Mouse (Mus musculus) kidney, postnatal 0 days (tissue): ENCODE measurements around the gene Gm21987. TPM values are rescaled to one million over a fixed set of nuclear protein-coding genes. Genes with fewer than 3 reads are reported as not detected.
A peak's percentile ranks its signal among the peaks of the same experiment; 100 is the strongest.

Experiments used
- ATAC-seq: fragments of 200-750 bp; cut with Nextera tagmentation; replicated peaks from 2 replicates; pipeline ENCODE4 v1.8.0; 2017; ENCODE audit warnings: low read depth, moderate number of reproducible peaks, moderate TSS enrichment, moderate library complexity; ENCODE audit not compliant: low FRiP score
- DNase-seq: peaks from one replicate; pipeline ENCODE4 v3.0.0-alpha.2; 2016; ENCODE audit warnings: low spot score
- H3K27ac ChIP-seq: fragments of 300-500 bp; sonication (generic); 2 replicates; pipeline ENCODE4 v1.5.1; 2014; ENCODE audit warnings: mild to moderate bottlenecking
- H3K27me3 ChIP-seq: fragments of 300-500 bp; sonication (generic); 2 replicates; pipeline ENCODE4 v1.6.1; 2014; ENCODE audit warnings: low read length, mixed read lengths; ENCODE audit not compliant: insufficient read depth
- H3K36me3 ChIP-seq: fragments of 300-500 bp; sonication (generic); 2 replicates; pipeline ENCODE4 v1.6.1; 2014; ENCODE audit warnings: low read length, mixed read lengths; ENCODE audit not compliant: insufficient read depth
- H3K4me1 ChIP-seq: fragments of 300-500 bp; sonication (generic); replicated peaks from 2 replicates; pipeline ENCODE4 v1.6.1; 2014; ENCODE audit warnings: antibody characterized with exemption, low read length, mixed read lengths; ENCODE audit not compliant: insufficient read depth
- H3K4me2 ChIP-seq: fragments of 300-500 bp; sonication (generic); 2 replicates; pipeline ENCODE4 v1.6.1; 2014; ENCODE audit warnings: mild to moderate bottlenecking, low read length, moderate library complexity, mixed read lengths
- H3K4me3 ChIP-seq: fragments of 300-500 bp; sonication (generic); replicated peaks from 2 replicates; pipeline ENCODE4 v1.5.1; 2014; ENCODE audit warnings: low read depth, low read length
- H3K9ac ChIP-seq: fragments of 300-500 bp; sonication (generic); 2 replicates; pipeline ENCODE4 v1.6.1; 2014; ENCODE audit warnings: low read depth, low read length
- H3K9me3 ChIP-seq: fragments of 300-500 bp; sonication (generic); replicated peaks from 2 replicates; pipeline ENCODE4 v1.6.1; 2016; ENCODE audit warnings: low read length, inconsistent platforms, mixed read lengths
- CTCF ChIP-seq: IDR thresholded peaks from 2 replicates; pipeline ENCODE4 v1.5.1; 2016; ENCODE audit warnings: antibody characterized with exemption, low read depth, mild to moderate bottlenecking, moderate library complexity
- whole genome bisulfite sequencing: fragments of 180-500 bp; shearing (Covaris S2); extraction: QIAGEN DNeasy Blood & Tissue Kit; methylation state at CpG from one replicate; pipeline ENCODE4 v1.1.7; 2014; 5-methylcytosine and 5-hydroxymethylcytosine counted together
- polyA plus RNA-seq: library from polyadenylated mRNA; unstranded; fragments of >200 nt; fragmentation: Nextera tagmentation; extraction: Ambion mirVana; gene quantifications from 2 replicates; pipeline ENCODE4 v1.2.1, GENCODE M21; 2015

The Gm21987 gene
- polyA plus RNA-seq, 1 experiment from 2014 or later, result not detected

GRCm38 (mm10) chr16:38353642-38354041, 6.8 kb downstream of the Gm21987 start:
- no peak for ATAC-seq
- WGBS, result 93% methylated on average over 2 of the region's 2 CpGs
- H3K27me3 ChIP-seq, result no peaks in the 10 kb centered on the region
- H3K4me2 ChIP-seq, result no peak overlapping the region
- DNase-seq, result no peak
- H3K36me3 ChIP-seq, result peaks cover 30% of the 10 kb centered on the region; the same call in 1 of the 2 replicates
- no peak overlapping the region for H3K9ac ChIP-seq
- no peak for TF ChIP-seq CTCF
- H3K4me3 ChIP-seq, result no peak overlapping the region
- no peaks in the 10 kb centered on the region for H3K9me3 ChIP-seq
- H3K4me1 ChIP-seq, result no peaks in the 10 kb centered on the region
- H3K27ac ChIP-seq, result no peak overlapping the region

DNA sequence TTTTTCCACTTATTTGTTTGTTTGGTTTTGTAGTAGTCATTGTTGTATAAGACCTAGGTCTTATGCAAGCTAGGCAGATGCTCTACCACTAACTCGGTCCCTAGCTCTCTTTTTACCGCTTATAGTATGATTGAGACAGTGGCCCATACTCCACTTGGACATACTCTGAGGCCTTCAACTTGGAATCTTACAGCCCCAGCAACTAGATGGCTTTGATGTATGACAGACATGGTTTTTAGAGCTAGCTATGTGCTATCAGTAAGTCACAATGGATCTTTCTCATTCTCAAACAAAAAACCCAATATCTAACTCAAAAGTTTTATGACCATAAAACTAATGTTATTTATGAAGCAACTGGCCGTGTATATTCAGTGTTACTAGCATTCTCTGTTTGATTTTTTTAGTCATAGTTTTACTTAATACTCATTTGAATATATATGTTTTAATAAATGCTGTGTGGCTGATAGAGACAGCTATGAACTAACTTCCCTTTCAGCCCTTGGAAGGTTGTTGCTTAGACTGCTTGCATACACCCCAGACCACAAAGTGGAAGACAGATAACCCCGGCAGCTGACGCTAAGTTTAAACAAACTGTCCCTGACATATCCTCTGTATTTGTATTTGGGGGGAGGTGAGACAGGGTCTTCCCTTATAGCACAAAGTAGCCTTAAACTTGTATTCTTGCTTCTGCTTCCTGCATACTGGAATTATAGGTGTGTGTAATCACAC, 7.5 kb downstream of the Gm21987 start:
- Histone ChIP-seq H3K27ac (no peak overlapping the region), H3K4me3 (no peak overlapping the region), H3K27me3 (no peaks in the 10 kb centered on the region), H3K9ac (no peak overlapping the region), H3K4me1 (no peaks in the 10 kb centered on the region), H3K9me3 (no peaks in the 10 kb centered on the region), H3K36me3 (peaks cover 29% of the 10 kb centered on the region; the same call in 1 of the 2 replicates), H3K4me2 (no peak overlapping the region)
- no peak for TF ChIP-seq CTCF
- ATAC-seq, result no peak
- WGBS, result 89% methylated on average over 5 of the region's 5 CpGs
- no peak for DNase-seq

DNA sequence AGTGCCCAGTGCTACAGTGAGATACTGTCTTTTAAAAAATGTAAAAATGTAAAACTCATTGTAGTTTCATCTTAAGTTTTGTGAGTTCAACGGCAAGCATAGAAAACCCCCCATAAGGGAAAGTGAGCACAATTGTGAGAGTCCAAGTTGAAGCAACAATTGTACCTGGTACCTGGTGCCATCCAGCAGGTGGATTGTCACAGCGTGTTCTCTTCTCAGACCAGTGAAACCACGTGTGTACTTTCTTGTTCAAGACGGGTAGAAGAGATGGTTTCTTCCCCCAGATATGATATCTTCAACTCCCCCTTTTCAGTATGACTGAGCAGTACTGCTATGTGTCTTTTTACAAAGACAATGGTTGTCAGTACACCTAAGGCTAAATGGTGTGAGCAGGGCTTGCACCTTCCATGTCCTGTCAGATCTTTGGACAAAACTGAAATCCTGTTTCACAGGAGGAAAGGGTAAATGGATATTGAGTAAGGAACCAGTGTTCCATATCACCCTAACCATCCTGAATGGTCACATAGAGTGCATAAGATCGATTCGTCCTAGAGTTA, 11.5 kb downstream of the Gm21987 start:
- Histone ChIP-seq H3K9me3 (no peaks in the 10 kb centered on the region), H3K27ac (no peak overlapping the region), H3K9ac (no peak overlapping the region), H3K4me2 (no peak overlapping the region), H3K36me3 (0 out of 2 replicates have a peak, but pooled peaks cover 9% of the 10 kb centered on the region), H3K4me3 (no peak overlapping the region), H3K4me1 (0 out of 2 replicates have a peak, but pooled peaks cover 3% of the 10 kb centered on the region), H3K27me3 (no peaks in the 10 kb centered on the region)
- WGBS, result 86% methylated on average over 6 of the region's 6 CpGs
- ATAC-seq (no peak), DNase-seq (no peak)
- TF ChIP-seq CTCF, result no peak

- WGBS, result 85% methylated on average over 2 of the region's 2 CpGs
- Histone ChIP-seq H3K27me3 (no peaks in the 10 kb centered on the region), H3K4me2 (no peak overlapping the region), H3K9me3 (no peaks in the 10 kb centered on the region), H3K27ac (no peak overlapping the region), H3K4me3 (no peak overlapping the region), H3K36me3 (0 out of 2 replicates have a peak, but pooled peaks cover 6% of the 10 kb centered on the region), H3K4me1 (0 out of 2 replicates have a peak, but pooled peaks cover 3% of the 10 kb centered on the region), H3K9ac (no peak overlapping the region)
- TF ChIP-seq CTCF, result no peak
- DNase-seq (no peak), ATAC-seq (no peak)
Measured at GRCm38 (mm10) chr16:38359241-38359640, 12.4 kb downstream of the Gm21987 start.

- TF ChIP-seq CTCF, result no peak
- 69% methylated on average over 3 of the region's 3 CpGs for WGBS
- H3K27ac ChIP-seq, result no peak overlapping the region
Measured at GRCm38 (mm10) chr16:38359857-38360256, 13.0 kb downstream of the Gm21987 start.

DNA sequence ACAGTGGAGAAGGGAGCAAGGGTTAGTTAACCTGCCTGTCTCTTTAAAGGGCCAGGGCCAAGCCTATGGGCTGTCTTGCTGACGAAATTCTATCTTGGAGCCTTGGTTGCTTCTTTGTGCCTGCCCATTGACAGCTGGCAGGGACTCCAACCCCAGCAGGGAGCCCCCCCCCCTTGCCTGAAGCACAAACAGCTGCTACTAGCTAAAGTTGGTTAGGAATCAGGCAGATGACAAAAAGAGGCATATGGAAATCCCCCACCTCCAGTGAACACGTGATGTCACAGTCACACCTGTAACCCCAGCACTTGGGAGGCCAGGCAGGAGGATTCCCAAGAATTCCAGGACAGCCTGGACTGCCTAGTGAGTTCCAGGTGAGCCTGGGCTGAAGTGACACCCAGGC, 13.5 kb downstream of the Gm21987 start:
- H3K9me3 ChIP-seq, result no peaks in the 10 kb centered on the region
- no peak for TF ChIP-seq CTCF
- 0 out of 2 replicates have a peak, but pooled peaks cover 6% of the 10 kb centered on the region for H3K36me3 ChIP-seq
- no peak overlapping the region for H3K4me3 ChIP-seq
- no peaks in the 10 kb centered on the region for H3K27me3 ChIP-seq
- 43% methylated on average over 2 of the region's 2 CpGs for WGBS
- DNase-seq (no peak), ATAC-seq (peak; percentile 21; the same call in 1 of the 2 replicates)
- H3K9ac ChIP-seq, result no peak overlapping the region
- 0 out of 2 replicates have a peak, but pooled peaks cover 3% of the 10 kb centered on the region for H3K4me1 ChIP-seq
- H3K4me2 ChIP-seq, result no peak overlapping the region
- H3K27ac ChIP-seq, result no peak overlapping the region

More at GRCm38 (mm10) chr16:38359857-38360256, 13.0 kb downstream of the Gm21987 start:
- H3K4me1 ChIP-seq, result 0 out of 2 replicates have a peak, but pooled peaks cover 3% of the 10 kb centered on the region
- 0 out of 2 replicates have a peak, but pooled peaks cover 6% of the 10 kb centered on the region for H3K36me3 ChIP-seq
- H3K4me3 ChIP-seq, result no peak overlapping the region
- H3K9ac ChIP-seq, result no peak overlapping the region
- no peak for DNase-seq
- no peaks in the 10 kb centered on the region for H3K27me3 ChIP-seq
- H3K9me3 ChIP-seq, result no peaks in the 10 kb centered on the region
- no peak for ATAC-seq
- no peak overlapping the region for H3K4me2 ChIP-seq
